Mouse (Mus musculus): ENCODE measurements at regions not wholly inside any gene's neighbourhood (a gene's known extent, or its start where the extent isn't known, plus 50 kb on each side); places are given as distances from the start of the nearest gene placed in this dataset.
A peak's percentile ranks its signal among the peaks of the same experiment; 100 is the strongest.
"Not testable (repeated sequence)": the region's sequence is repeated elsewhere in the genome, so short reads cannot be mapped to it uniquely, and the experiment has no call there.

GRCm38 (mm10) chr10:49985038-49985437 lies 196.5 kb upstream of the Grik2 start:
- DNase-seq (ENCODE audit: low read depth), result peak; percentile 81
- TF ChIP-seq POLR2A (IDR thresholded peaks at IDR 0.05; ENCODE audit: borderline replicate concordance, extremely low read depth, insufficient read depth, insufficient read length, poor library complexity, severe bottlenecking) (no peak), CTCF (IDR thresholded peaks at IDR 0.05; ENCODE audit: borderline replicate concordance, extremely low read depth, insufficient read depth, insufficient read length) (no peak)

DNA sequence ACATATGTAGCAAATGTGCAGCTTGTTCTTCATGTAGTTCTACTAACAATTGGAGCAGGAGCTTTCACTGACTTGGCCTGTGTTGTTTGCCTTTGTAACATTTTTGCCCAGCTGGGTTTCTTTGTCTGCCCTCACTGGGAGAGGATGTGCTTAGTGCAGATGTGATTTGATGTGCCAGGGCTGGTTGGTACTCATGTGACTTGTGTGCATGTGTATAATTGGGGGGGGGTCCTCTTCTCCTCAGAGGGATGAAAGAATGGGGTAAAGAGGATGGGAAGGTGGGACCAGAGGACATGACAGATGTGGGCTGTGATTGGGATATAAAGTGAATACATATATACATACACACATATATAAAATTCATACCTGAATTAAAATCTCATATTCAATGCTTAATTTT lies 163.9 kb upstream of the Grik2 start:
- DNase-seq (ENCODE audit: low read depth), result peak; percentile 12
- TF ChIP-seq POLR2A (IDR thresholded peaks at IDR 0.05; ENCODE audit: borderline replicate concordance, extremely low read depth, insufficient read depth, insufficient read length, poor library complexity, severe bottlenecking) (no peak), CTCF (IDR thresholded peaks at IDR 0.05; ENCODE audit: borderline replicate concordance, extremely low read depth, insufficient read depth, insufficient read length) (no peak)

DNA sequence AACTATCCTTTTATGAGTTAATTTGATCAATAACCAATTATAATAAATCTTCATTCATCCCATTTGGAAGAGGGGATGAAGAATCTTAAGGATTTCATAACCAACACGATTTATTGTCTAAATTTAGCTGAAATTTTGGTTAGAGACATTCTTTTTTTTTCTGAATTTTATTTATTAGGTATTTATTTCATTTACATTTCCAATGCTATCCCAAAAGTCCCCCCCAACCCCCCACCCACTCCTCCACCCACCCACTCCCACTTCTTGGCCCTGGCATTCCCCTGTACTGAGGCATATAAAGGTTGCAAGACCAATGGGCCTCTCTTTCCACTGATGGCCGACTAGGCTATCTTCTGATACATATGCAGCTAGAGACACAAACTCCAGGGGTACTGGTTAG lies 148.7 kb upstream of the Grik2 start:
- not testable (repeated sequence) for DNase-seq (ENCODE audit: low read depth)

DNA sequence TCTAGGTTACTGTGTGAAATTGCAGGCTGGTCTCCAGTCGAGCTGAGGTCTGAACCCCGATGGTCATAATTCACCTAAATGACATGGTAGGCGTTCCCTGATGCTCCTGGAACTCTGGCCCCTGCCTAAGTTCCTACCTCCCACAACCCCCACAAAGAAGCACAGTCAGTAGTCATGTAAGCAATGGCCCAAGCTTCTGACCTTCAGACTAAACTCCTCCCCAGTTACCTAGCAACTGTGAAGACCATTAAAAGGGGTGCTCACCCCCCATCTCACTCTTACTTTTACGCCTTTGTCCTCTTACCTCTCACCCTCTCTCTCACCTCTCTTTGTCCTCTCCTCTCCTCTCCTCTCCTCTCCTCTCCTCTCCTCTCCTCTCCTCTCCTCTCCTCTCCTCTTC lies 120.6 kb upstream of the Grik2 start:
- DNase-seq (ENCODE audit: low read depth), result not testable (repeated sequence)

DNA sequence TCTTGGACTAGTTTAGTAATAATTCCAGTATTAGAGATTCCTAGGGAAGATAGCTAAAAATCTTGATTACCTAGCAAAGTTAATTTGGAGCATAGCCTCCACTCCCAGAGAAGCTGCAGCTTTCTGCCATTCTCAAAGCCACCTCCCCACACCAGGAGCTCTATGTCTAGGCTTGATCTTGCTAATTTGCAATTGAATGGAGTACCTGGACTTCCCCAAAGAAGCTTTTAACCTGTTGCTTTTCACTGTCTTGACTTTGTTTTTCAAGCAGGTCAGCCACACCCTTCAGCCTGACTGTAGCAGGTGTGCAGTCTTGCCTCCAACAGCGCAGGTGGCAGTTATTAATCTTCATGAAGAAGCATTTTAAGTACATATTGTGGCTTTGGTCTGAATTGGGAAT lies 119.6 kb upstream of the Grik2 start:
- DNase-seq (ENCODE audit: low read depth), result not testable (repeated sequence)

- DNase-seq (ENCODE audit: low read depth), result not testable (repeated sequence)
These were observed 116.1 kb upstream of the Grik2 start for GRCm38 (mm10) chr10:49904626-49905025.

- TF ChIP-seq POLR2A (IDR thresholded peaks at IDR 0.05; ENCODE audit: borderline replicate concordance, extremely low read depth, insufficient read depth, insufficient read length, poor library complexity, severe bottlenecking) (no peak), CTCF (IDR thresholded peaks at IDR 0.05; ENCODE audit: borderline replicate concordance, extremely low read depth, insufficient read depth, insufficient read length) (no peak)
- no peak for DNase-seq (ENCODE audit: low read depth)
These were observed 106.9 kb upstream of the Grik2 start for GRCm38 (mm10) chr10:49895436-49895835.

DNA sequence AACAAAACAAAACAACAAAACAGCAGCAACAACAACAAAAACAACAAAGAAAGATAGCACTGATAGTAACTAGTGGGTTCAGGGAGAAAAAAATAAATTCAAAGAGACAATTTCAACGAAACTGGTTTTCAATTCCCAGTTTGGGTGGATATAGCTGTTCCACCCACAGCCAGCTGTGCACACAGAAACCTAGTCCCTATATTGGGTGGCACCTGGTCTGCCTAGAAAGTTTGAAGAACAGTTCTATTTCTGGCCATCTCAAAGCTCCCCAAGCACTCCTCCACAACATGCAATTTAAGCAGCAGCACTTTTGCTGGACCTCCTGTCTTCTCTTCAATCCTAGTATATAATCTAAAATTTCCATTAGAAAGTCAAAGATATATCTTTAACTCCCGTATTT lies 95.5 kb upstream of the Grik2 start:
- DNase-seq (ENCODE audit: low read depth), result no peak
- no peak for TF ChIP-seq POLR2A (IDR thresholded peaks at IDR 0.05; ENCODE audit: borderline replicate concordance, extremely low read depth, insufficient read depth, insufficient read length, poor library complexity, severe bottlenecking)
- no peak for TF ChIP-seq CTCF (IDR thresholded peaks at IDR 0.05; ENCODE audit: borderline replicate concordance, extremely low read depth, insufficient read depth, insufficient read length)

- no peak for DNase-seq (ENCODE audit: low read depth)
- TF ChIP-seq POLR2A (IDR thresholded peaks at IDR 0.05; ENCODE audit: borderline replicate concordance, extremely low read depth, insufficient read depth, insufficient read length, poor library complexity, severe bottlenecking) (no peak), CTCF (IDR thresholded peaks at IDR 0.05; ENCODE audit: borderline replicate concordance, extremely low read depth, insufficient read depth, insufficient read length) (no peak)
These were observed 94.9 kb upstream of the Grik2 start for GRCm38 (mm10) chr10:49883444-49883843.

DNA sequence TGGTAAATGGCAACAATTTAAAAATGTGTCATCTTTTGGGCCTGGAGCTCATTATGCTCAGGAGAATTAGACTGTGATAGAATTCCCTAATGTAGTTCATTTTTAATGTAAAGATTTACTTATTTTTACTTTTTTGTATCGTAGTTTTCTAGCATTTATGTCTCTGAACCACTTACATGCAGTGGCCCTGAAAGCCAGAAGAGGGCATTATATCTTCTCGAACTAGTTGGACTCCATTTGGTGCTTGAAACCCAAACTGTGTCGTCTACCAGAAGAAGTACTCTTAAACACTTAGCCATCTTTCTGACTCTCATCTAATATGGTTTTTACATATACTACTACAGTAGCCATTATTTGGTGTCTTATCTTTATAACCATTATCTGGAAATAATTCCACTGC lies 75.2 kb upstream of the Grik2 start:
- TF ChIP-seq POLR2A (IDR thresholded peaks at IDR 0.05; ENCODE audit: borderline replicate concordance, extremely low read depth, insufficient read depth, insufficient read length, poor library complexity, severe bottlenecking) (no peak), CTCF (IDR thresholded peaks at IDR 0.05; ENCODE audit: borderline replicate concordance, extremely low read depth, insufficient read depth, insufficient read length) (no peak)
- no peak for DNase-seq (ENCODE audit: low read depth)

DNA sequence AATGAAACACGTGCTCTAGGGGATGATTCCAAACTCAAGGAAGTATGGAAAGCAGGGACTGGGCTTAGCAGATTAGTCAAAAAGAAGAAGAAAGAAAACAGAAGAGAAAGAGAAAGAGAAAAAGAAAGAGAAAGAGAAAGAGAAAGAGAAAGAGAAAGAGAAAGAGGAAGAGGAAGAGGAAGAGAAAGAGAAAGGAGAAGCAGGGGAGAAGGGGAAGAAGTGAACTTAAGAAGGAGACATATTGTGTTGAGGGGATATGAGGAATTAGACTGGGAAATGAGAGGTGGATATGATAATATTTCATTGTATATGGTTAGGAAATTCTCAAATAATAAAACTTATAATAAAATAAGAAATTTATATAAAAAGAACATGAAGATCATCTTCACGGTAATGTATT lies 59.1 kb upstream of the Grik2 start:
- no peak for TF ChIP-seq CTCF (IDR thresholded peaks at IDR 0.05; ENCODE audit: borderline replicate concordance, extremely low read depth, insufficient read depth, insufficient read length)
- no peak for TF ChIP-seq POLR2A (IDR thresholded peaks at IDR 0.05; ENCODE audit: borderline replicate concordance, extremely low read depth, insufficient read depth, insufficient read length, poor library complexity, severe bottlenecking)
- no peak for DNase-seq (ENCODE audit: low read depth)

DNA sequence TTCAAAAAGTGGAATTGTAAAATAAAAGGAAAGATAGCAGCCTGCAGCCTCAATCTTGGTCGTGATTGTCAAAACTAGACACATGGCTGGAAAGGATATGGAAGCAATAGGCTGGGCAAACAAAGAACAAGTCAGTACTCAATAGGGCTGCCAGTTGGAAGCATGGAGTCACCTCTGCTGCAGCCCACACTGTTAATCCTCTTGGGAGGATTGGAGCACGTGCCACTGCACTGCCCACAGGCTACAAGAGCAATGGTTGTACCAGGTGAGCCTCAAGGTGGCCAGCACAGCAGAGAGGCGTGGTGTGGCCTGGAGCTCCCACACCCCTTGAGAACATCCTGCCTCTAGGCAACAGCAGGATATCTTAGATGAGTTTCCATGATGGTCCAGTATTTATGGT lies 55.7 kb upstream of the Grik2 start:
- no peak for DNase-seq (ENCODE audit: low read depth)
- no peak for TF ChIP-seq POLR2A (IDR thresholded peaks at IDR 0.05; ENCODE audit: borderline replicate concordance, extremely low read depth, insufficient read depth, insufficient read length, poor library complexity, severe bottlenecking)
- TF ChIP-seq CTCF (IDR thresholded peaks at IDR 0.05; ENCODE audit: borderline replicate concordance, extremely low read depth, insufficient read depth, insufficient read length), result no peak
